Mouse (Mus musculus) kidney, postnatal 14 days (tissue): ENCODE data around the gene Mtcl1.

Experiments
- DNase-seq: peaks from one replicate; pipeline ENCODE4 v3.0.0; 2022; ENCODE audit warnings: mixed read lengths

Mtcl1 gene

GRCm38 (mm10) chr17:66449460-66450341 lies at the start of gene Mtcl1:
Gene Mtcl1, minus strand, starts transcription at chr17:66449750.
- DNase-seq, result peak; percentile 83

DNA sequence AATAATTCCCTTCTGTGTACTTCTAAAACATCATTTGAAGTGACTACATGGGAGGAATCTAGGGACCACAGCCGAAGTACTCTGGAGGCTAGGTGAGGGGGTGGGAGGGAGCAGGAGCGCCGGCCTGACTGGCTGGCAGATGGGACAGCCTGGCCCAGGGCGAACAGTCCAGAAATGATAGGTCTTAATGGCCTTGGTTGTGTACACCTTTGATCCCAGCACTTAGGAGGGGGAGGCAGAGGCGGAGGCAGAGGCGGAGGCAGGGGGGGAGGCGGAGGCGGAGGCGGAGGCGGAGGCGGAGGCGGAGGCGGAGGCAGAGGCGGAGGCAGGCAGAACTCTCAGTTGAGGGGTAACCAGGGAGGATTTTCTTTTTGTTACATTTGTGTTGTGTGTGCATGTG lies 49.0 kb upstream of the Mtcl1 start:
- no peak for DNase-seq

DNA sequence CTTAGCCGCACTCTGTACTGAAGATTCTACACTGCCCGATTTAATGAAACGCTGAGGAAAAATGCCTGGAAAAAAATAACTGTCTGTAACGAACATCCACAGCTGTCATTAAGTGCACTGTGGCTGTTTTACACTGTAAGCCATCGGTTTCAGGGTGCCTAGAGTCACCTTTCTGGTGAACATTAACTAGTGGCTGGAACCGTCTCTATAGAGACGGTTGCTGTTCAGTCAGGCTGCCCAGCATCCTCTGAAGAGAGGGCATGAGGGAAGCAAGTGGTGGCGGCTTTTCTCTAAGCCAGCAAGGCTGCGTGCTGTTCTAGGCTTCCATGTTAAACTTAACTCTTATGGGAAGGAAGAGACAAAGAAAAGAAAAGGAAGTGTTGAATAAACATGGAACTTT lies 47.0 kb upstream of the Mtcl1 start:
- no peak for DNase-seq

DNA sequence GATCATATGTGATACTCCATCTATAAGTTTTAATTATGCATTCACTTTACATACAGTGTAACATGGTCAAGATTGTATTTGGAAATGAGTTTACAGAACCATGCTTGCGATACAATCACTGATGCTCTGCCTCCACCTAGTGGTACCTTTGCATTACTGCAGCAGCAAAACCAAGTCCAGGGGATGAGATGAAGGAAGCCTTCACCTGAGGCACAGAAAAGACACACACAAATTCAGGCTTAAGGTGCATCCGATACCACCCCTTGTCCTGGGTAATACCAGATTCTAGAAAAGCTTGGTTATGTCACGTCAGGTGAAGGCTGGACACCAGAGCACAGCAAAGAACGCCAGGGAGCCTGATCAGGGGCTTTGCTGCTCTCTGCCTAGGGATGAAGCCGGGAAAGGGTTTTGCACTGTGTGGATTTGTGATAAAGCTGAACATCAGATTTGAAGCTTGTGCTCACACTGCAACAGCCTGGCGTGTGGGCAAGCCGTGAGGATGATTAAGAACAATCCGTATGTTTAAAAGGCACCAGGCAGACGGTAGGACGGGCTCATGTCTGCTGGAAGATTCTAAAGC lies 40.6 kb upstream of the Mtcl1 start:
- peak; percentile 60 for DNase-seq

DNA sequence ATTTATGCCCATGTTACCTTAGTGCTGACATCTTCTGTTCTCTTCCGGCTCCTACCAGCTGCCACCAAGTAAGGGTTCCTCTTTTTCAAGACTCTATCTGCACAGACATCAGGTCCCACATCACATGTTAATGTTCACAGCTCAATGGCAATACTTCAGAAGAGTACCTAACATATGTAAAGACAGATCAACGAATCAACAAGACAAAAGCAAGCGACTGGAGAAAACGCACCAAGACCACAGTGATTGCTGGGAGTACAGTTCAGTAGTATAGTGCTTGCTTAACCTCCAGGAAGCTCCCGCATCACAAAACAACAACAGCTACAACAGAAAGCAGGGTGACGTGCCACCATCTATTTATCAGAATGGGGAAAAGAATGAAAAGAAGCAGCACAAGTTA lies 37.0 kb upstream of the Mtcl1 start:
- DNase-seq, result no peak

DNA sequence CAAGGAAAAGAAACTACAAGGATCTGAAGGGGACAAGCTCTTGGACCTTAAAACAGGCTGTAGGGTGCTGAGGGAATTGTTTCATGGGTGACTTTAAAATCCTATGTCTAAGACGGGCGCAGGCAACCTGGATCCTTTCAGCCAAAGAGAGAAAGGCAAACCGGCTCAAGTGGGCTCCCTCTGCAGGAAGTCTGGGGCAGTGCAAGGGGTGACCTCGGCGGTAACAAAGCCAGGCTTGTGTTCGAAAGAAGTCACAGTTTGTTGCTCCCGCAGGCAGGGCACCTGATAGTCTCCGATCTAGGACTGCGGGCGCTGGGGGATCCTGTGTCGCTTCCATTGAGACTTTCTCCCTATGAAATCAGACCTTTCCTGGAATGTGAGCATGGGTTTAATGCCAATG lies 36.2 kb upstream of the Mtcl1 start:
- peak; percentile 73 for DNase-seq

DNA sequence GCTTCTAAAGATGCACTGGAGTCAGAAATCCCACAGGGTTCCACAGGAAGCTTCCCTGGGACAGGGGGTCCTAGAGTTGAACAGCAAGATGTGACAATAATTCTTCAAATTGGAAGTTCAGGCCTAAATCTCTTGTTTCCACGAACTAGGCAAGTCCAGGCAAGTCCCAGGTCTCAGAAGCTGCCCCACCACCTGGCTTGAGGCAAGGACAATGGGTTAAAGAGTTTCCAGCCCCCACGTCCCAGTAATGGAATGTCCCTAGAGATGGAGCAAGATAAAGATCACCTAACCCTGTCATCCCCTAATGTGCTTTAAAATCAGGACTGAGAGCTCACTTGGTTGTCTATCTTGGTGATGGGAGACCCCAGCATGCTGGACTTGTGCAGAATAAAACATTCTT lies 35.4 kb upstream of the Mtcl1 start:
- no peak for DNase-seq

DNA sequence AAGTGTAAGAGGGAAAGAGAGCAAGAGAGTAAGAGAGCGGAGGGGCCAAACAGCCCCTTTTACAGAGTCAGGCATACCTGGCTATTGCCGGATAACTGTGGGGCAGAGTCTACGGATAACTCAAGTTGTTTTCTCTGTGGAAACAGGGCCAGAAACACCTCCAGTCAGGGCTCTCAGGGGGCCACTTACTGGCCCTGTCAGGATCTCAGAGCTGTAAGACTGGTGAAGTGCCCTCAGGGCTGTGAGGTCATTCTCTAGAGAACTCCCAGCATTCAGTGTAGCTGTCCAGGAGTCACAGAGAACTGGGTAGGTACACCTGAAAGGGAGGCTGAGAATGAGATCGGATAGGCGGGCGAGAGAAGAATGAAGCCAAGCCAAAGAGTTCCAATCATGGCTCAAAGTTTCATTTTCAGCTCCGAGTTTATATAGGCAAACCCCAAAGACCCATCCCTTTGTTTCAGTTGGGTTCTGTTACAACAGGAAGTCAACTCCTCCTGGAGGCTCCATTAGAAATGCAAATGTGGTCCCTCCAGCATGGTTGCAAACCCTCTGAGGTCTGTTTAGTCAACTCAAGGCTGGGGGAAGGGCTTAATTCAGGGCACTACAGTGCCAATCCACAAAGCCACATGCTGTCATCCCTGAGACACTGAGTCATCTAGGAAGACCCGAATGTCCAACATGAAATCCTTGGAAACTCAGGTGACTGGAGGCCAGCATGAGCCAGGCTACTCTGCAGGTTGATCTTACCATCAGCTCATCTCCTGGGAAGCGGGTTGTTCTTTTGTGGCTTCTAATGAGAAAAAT lies 34.3 kb upstream of the Mtcl1 start:
- no peak for DNase-seq

DNA sequence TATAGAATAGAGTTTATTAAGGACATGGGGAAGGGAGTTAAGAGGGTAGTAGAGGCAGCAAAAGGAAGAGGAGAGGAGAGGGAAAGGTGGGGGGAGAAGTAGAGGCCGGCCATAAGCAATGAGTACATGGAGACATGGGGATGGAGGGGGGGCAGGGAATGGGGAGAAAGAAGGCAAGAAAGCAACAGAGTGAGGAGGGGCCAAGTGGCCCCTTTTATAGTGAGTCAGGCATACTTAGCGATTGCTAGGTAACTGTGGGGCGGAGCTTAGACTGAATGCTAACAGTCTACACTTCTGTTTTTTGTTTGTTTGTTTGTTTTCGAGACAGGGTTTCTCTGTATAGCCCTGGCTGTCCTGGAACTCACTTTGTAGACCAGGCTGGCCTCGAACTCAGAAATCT lies 31.7 kb upstream of the Mtcl1 start:
- DNase-seq, result no peak

DNA sequence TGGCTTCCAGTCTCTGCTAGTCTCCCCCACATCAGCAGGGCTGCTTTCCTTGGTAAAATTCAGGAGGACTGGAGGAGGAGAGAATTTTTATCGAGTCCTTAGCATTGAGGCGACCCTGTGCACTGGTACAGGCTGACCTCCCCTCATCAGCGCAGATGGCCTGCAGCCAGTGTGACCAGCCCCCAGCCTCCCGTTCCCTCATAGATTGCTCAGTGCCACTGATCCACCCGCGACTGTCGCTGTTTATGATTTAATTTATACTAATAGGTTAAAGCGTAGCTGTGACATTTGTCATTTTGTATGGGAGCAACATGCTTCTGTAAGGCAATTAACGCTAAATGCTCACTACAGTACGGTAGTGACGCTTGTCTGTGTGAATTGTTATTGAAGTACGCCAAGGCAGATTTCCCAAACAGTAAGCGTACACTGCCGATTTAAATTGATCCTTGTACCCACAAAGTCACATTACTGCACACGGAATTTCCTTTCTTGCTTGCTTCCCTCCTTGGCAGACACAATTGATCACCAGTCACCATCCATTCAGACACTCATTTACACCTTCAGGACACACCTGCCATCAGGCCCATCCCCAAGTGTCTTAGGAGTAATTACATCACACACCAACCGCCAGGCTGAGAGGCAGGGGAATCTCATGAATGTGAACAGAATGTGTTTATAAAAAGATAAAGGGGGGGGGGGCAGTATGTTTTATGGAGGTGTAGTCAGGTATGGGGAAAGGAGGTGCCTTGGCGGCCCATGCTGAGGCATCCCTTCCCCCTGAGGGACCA lies 31.1 kb upstream of the Mtcl1 start:
- no peak for DNase-seq

DNA sequence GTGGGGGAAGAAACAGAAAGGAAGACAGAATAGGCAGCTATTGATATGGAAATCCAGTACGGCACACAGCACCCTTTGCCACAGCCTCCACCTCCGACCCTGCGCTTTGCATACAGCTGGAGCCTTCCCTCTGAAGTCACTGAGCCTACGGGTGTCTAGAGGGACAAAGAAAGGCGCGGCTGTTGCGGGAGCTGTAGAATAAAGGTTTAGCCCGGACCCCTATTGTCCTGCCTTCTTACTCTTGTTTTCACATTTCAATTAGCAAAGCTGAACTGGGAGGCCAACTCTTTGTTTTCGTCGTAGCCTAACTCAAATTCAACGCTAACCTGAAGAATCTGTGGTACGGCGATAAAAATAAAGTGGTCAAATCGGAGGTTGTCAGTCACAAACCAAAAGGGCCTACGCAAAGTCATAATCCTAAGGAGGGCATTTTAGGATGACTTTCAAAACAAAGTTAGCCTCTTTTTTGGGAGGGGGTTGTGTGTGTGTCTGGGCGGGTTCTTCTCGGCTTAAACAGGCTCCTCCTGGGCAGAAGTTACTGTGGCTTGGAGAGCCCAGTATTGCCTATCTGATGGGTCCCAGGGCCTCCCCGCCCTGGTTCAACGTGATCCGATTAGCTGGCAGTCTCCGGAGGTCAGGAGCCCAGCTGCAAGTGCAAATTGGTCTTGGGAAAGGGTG lies 30.4 kb upstream of the Mtcl1 start:
- DNase-seq, result no peak

DNA sequence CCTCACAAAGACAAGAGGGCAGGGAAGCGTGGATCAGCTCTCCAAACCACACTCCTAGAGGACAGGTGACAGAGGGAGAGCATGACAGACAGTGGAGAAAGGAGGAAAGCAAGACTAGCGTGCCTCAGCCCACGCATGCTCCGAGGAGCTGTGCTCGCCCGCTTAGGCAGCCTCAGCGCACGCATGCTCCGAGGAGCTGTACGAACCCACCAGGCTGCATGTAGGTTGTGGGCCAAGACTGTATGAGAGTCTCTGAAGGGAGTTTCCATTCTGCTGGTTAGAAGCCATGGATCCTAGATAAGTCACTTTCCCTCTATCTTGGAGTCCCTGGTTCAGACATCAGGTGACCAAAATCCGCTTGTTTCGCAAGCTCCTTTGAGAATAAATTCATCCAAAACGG lies 29.8 kb upstream of the Mtcl1 start:
- DNase-seq, result no peak

DNA sequence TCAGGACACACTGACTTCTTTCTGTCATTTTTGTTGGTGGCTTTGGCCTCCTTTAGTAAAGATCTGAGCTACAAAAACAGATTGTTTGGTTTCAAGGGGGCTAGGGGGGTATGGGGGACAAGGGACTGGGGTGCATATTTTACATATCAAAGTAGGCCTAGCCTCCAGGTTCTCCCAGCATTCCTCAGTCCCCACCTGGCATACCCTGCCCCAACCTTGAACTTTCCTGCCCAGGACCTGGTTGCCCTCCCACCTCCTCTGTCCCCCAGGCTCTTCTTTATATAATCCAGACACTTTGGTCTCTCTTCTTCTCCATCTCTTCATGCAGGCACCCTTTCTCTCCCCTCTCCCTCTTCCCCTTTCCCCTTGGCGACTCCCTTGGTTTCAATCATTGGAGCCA lies 23.7 kb upstream of the Mtcl1 start:
- DNase-seq, result no peak

DNA sequence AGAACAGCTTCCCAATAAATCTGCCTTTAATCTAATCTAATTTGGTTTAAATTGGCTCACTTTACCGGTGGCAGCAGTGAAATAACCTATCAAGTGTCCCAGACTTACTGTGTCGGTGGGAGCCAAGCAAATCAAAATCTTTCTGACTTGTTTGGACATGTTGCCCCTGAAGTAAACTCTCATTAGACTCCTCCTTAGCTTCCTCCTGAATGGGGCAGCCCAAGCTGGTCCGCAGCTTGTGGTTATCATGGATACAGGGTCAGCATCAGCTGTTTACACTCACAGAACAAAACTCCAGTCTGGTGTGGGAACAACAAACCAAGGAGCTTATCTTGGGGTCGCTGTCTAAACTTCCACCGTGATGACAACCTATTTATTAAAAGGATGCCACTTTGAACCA lies 22.2 kb upstream of the Mtcl1 start:
- no peak for DNase-seq

- no peak for DNase-seq
These were observed 21.7 kb upstream of the Mtcl1 start for GRCm38 (mm10) chr17:66471252-66471651.

- peak; percentile 16 for DNase-seq
These were observed 20.5 kb upstream of the Mtcl1 start for GRCm38 (mm10) chr17:66470020-66470419.

DNA sequence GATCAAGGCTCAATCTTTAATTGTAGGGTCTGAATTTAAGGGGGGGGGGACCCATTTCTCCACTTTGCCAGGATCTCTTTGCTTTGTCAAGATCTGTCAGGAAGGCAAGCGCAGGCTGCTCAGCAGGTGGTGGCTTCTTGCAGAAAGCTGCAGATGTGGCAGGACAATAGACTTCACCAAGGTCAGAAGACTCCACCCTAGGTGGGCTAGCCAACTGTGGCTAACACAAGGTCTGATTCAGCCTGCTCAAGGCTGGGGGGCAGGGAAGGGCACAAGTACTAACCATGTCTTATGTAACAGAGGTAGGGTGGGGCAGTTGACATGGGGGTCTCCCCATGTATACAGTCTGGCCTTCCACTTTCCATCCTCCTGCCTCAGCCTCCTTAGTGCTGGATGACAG lies 7.7 kb upstream of the Mtcl1 start:
- DNase-seq, result no peak

- peak; percentile 90 for DNase-seq
These were observed 1.6 kb upstream of the Mtcl1 start for GRCm38 (mm10) chr17:66451143-66451542.

DNA sequence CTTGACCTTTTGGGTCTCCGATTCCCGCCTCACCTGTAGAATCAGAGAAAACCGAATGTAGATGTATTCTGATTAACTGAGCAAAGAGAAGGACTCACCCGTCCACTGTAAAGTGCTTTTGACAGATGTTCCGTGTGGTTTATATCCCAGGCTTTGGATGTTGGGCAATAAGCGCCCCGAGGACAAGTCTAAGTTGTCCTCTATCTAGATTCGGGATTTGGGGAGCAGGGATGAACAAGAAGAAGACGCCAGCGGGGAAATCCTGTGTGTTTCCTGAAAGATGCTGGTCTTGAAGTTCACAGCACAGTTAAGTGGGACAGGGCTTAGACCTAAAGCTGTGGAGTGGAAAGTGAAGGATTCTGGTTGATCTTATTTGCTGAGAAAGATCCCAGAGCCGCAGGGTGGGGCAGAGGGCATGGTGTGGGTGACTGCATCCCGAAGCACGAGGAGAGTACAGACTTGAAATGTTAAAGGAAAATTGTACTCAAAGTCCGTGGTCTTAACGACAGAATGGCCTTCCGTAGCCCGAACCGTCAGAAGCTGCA lies 1.0 kb upstream of the Mtcl1 start:
- no peak for DNase-seq

DNA sequence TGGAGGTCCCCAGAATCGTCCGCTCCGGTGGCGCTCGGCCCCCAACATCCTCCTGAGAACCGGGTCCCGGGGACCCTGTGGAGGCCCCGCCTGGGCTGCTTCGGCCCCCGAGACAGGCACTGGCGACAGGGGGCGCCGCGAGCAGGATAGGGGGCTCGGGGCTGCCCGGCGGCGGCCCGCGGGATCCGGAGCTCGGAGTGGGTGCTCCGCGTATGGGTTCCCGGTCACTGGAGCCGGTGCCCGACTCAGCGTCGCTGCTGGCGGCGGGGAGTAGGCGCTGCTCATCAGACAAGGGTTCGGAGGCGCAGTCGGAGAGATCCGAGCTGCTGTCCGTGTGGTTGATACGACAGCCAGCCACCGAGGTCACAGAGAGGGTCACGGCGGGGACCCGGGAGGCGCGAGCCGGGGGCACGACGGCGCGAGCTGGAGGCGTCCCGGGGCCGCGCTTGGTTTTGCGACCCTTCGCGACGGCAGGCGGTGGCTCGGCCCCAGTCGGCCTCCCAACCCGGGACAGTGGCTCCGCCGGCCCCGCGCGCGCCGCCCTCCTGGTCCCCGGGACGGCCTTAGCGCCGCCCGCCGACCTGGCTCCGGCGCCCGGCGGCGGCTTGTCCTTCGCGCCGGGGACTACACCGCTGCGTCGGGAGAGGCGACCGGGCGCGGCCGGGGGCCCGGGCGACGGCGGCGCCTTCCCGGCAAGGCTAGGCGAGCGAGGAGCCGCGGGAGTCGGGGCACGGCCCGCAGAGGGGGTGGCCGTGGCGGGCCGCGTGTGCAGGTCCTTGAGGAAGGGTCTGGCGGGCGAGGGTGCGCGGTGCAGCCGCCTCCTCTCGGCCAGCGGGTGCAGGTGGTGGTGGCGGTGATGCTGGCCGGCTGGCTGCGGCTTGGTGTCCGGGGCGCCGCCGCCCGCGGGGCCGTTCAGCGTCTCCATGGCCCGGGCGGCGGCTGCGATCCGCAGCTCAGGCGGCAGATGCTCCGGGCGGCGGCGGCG lies 837 bp downstream of the Mtcl1 start:
- peak; percentile 51 for DNase-seq

DNA sequence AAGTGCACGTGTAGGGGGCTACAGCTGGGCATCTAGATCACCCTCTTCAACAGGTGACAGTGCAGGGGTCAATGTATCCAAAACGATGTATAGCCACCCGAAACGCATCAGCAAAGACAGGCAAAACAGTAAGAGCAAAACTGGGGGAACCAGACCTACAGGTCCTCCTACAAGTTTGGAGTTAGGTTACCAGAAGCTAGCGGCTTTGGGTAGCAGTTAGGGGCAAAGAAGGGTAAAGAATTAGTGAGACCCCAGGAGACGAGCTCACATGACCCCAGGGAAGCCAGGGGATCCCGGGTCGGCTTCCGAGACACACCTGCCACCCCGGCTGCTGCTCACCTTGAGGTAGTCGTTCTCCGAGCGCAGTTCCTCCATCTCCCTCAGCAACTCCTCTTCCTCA lies 1.6 kb downstream of the Mtcl1 start:
- DNase-seq, result no peak
